Mouse (Mus musculus) splenic B cell, adult 2 months (primary cell): ENCODE measurements around the gene Stpg2.
"Not testable (repeated sequence)": the region's sequence is repeated elsewhere in the genome, so short reads cannot be mapped to it uniquely, and the experiment has no call there.

Source experiments
- DNase-seq: peaks from one replicate; pipeline ENCODE4 v3.0.0-alpha.2; 2011; ENCODE audit warnings: low read depth, low spot score
- H3K27me3 ChIP-seq: 2 replicates; pipeline ENCODE4 v1.6.1; 2012; ENCODE audit warnings: mild to moderate bottlenecking, low read length, moderate library complexity, mixed read lengths; ENCODE audit not compliant: control insufficient read depth, poor library complexity, insufficient read depth, severe bottlenecking
- H3K36me3 ChIP-seq: 2 replicates; pipeline ENCODE4 v1.6.1; 2012; ENCODE audit warnings: mild to moderate bottlenecking, low read length, moderate library complexity, mixed read lengths; ENCODE audit not compliant: control insufficient read depth, poor library complexity, insufficient read depth, severe bottlenecking

The Stpg2 gene

DNA sequence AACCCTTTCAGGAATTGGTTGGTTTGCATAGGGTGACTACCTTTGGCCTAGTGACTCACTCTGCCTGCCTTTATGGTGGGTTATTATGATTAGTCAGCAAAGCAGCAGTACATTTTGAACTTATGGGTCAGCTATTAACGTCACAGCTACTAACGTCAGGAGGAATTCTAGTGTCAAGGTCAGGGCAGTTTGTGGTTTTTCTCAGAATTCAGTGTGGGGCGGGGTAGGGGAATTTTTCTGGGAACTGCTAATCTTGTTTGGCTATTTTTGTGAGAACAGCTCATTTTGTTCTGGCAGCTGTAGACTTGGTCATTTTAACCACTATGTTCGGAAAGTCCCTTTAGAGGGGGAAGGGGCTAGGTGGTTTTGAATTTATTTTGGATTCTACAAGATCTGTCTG, 56.9 kb downstream of the Stpg2 start:
- not testable (repeated sequence) for H3K27me3 ChIP-seq, DNase-seq

DNA sequence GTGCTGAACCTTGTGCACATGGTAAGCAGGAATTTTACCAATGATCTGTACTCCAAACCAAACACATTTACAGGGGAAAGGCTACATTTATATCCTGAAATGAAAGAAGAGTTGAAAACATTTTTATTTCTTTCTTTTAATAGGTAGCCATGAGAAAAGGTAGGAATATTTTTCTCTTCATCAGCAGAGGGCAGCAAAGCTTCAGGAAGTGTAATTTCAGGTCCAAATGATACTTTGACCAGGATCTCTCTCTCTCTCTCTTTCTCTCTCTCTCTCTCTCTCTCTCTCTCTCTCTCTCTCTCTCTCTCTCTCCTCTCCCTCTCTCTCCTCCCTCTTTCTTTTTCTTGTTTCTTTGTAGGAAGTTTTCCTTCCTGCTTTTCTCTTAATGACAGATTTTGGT, 92.4 kb downstream of the Stpg2 start:
- peak; percentile 63 for DNase-seq
- no peaks in the 10 kb centered on the region for H3K36me3 ChIP-seq
- H3K27me3 ChIP-seq = no peaks in the 10 kb centered on the region

More for the DNA sequence above, 56.9 kb downstream of the Stpg2 start:
- H3K36me3 ChIP-seq = not testable (repeated sequence)

DNA sequence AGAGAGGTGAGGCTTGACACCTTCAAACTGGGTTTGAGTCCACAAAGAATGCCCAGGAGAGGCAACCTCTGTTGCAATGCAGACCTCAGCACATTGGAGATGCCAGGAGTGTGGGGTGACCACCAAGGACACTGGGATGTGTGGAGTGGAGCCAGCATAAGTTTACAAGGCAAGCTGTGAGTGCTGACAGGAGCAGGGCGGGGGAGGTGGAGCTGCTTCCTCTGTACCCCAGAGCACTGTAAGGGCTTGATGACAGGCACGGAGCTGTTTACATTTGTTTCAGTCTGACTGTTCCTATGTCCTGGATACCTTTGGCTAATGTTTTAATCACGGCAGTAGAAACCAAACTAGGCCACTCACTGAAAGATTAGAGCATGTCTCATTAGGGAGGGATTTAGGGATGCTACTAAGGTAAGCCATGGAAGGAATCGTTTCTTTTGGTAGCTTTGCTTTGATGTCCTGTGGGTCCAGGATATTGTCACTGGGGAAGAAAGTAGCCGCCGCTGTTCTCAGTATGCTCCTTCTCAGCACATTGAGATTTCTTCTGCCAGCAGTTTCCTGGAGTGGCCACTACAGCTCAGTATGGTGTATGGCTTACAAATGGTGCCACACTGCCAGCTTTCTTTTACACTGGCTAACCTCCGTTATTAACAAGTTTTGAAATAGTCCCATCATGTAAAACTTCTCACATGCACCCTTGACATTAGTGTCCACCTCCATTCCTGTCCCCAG, 102.8 kb downstream of the Stpg2 start:
- no peak for DNase-seq
- no peaks in the 10 kb centered on the region for H3K36me3 ChIP-seq
- H3K27me3 ChIP-seq = no peaks in the 10 kb centered on the region; the same call in 1 of the 2 replicates

DNA sequence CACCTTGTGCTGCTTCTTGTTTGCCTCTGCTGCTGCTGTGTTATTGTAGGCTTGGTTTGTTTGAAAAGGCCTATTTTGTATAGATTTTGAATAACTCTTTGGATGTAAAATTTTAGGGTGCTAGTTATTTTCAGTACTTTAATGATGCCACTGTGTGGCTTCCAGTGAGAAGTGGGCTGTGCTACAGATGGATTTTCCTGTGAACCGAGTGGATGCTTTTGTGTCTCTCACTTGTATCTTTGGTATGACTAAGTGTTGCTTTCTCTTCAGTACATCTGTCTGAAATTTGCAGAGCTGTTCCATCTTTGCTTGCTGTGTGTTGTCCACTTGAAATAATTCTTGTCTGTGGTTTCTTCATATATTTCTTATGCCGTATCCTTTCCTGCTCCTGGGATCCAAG, 106.2 kb downstream of the Stpg2 start:
- Histone ChIP-seq H3K27me3 (no peaks in the 10 kb centered on the region; the same call in 1 of the 2 replicates), H3K36me3 (no peaks in the 10 kb centered on the region)
- no peak for DNase-seq

DNA sequence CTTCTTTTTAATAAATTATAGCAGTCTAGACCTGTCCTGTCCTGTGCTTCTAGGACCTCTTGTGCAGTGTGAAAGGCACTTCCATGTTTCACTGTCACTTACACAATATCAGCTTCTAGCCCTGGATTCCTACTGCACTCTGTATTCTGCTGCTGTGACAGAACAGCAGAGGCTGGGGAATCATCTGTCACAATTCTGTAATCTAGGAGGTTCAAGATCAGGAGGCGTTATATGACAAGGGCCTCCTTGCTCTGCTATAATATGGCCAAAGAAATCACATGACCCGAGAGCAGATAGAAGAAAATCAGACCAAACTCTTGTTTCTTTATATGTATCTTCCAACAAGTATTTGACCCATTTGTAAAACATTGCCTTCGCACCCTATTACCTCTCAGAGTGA, 175.0 kb downstream of the Stpg2 start:
- Histone ChIP-seq H3K36me3 (no peaks in the 10 kb centered on the region), H3K27me3 (no peaks in the 10 kb centered on the region)
- DNase-seq = no peak

DNA sequence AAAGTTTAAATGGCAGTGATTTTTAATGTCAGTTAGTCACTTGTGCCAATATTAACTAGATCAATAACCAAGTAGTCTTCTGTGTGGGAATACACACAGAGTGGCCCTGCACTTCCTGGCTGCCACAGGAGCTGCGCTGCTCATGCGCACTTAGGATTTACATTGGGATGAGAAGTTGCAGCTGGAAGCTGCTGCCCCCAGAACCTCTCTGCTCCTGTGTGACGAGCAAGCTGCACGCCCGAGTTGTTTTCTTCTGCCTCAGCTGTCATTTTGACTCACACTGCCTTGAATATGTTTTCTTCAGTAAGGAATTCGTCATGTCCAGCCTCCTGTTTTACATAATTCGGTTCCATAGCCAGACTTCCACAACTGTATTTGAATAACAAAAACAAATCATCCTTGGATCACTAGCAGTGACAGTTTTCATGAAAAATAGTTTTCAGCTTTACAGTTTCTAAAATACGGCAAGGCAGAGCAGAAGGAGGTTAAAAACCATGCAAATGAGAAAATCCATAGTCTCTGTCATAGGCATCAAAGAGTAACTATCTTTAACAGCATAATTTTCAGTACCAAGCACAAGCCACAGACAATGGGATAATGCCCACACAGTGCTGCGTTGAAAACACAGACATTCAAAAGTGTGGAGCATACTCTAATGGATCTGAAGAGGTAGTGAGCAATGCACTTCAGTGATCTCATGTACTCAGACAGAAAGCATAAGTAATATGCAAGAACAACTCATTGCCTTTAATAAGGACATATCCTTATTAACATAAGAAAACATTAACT, 191.8 kb downstream of the Stpg2 start:
- DNase-seq = no peak
- no peaks in the 10 kb centered on the region; the same call in 1 of the 2 replicates for H3K27me3 ChIP-seq
- H3K36me3 ChIP-seq = no peaks in the 10 kb centered on the region

DNA sequence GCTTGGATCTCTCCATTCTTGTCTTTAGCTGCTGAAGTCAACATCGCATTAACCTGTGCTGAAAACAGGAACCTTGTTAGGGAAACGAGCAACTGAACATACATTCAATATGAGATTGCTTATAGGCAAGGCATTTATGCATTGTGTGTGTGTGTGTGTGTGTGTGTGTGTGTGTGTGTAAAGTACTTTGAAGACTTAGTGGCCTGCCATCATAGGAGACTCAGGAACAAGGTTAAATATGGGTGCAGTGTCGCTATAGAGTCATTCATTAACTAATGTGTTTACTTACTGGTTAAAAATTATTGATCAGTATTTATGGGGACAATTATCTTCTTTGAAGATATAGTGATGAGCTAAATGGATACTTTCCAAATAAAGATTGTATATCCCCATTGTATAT, 199.2 kb downstream of the Stpg2 start:
- Histone ChIP-seq H3K27me3 (no peaks in the 10 kb centered on the region), H3K36me3 (no peaks in the 10 kb centered on the region)
- DNase-seq = no peak

DNA sequence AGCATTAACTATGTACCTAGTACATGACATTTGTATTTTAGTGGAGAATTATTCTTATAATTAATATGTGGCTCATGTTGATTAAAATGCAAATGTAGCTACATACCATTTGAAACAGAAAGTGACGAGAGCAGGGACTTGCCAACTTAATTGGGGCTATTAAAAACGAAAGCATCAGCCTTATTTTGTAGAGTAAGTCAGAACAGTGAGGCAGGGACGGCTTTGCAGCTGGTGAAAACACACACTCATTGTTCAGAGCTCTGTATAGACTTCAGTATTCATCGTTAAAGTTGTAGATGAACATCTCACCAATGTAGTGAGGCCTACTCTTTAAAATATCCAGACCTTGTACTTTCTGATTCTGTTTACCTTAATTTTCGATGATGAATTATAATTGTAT, 213.6 kb downstream of the Stpg2 start:
- Histone ChIP-seq H3K27me3 (no peaks in the 10 kb centered on the region), H3K36me3 (no peaks in the 10 kb centered on the region)
- no peak for DNase-seq

DNA sequence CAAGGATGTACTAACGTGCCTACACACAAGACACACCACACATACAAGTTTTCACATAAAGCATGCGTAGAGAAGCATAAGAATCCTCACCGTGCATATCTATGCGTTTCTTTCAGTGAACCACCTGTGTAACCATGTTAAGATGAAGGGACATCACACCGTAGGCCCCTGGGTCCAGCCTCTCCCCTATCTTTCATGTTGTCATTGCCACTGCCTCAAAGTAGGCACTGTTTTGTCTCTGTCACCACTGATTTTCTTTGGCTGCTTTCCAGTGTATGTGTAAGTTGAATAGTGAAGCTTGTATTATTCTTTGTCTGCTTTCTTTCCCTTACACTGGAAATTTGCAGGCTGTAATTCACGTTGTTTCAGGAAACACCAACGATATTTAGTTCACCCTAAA, 236.7 kb downstream of the Stpg2 start:
- H3K36me3 ChIP-seq = no peaks in the 10 kb centered on the region
- DNase-seq = no peak

DNA sequence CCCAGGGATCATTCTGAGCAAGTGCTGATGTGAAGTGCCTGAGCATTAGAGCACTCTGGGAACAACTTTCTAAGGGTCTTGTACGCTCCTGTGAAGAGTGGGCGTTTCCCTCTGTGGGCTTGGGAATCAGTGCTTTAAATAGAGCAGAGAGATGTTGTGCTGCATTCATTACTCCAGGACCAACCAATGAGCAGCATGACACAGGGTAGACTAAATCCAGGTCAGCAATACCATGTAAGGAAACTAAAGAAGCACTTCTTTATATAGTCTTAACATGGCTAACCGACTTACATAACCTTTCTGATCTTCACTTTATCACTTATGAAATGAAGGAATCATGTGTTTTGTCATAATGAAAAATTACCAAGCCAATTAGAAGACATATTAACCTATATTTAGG, 290.4 kb downstream of the Stpg2 start:
- Histone ChIP-seq H3K36me3 (no peaks in the 10 kb centered on the region), H3K27me3 (no peaks in the 10 kb centered on the region)
- DNase-seq = no peak

More for the DNA sequence above, 236.7 kb downstream of the Stpg2 start:
- no peaks in the 10 kb centered on the region for H3K27me3 ChIP-seq

DNA sequence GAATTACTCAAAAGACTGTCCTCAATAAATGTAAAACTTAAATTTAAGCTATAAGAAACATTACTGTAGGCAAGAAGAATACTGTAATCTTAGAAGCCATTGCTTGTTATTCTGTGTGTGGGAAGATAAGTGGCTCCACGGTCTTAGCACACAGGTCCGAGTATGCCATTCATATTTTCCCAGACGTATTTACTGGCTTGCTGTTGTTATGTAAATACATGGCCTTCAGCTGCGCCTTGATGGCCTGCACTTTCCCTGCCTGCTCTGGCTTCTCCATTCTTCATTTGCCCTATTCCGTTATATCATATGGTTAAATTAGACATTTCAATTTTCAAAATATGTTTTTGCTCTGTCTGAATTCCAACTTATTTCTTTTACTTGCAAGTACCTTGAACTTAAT, 296.7 kb downstream of the Stpg2 start:
- H3K36me3 ChIP-seq = no peaks in the 10 kb centered on the region
- no peak for DNase-seq
- H3K27me3 ChIP-seq = no peaks in the 10 kb centered on the region

DNA sequence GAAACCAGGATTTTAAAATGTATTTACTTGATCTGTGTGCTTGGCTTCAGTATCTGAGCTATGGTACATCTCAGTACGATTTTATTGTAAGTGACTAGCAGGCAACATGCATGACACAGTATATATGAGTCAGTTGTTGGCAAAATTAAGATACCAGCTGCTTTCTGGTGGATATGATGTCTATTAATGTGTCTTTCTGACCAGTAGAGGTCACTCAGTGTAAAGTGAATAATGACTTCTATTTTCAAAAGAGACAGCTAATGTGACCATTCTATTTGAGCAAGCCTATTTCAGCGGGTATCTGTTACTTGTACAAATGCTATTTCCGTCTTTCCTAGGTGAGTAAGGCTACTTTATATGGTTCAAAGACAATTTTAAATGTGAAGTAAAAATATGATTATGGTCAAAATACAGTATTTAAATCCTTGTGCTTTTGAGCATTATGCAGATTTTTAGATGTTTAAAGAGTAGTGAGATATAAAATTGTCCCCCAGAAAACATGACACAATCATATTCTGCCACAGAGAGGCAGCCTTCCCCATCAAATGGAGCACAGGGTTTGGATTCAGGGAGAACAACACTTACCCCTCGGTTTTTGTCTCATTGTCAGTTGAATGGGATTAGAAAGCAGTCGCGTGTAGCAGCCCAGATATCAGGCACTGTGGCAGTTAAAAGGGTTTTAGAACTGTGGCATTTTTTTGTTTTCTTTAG, 303.9 kb downstream of the Stpg2 start:
- no peak for DNase-seq
- no peaks in the 10 kb centered on the region for H3K36me3 ChIP-seq
- no peaks in the 10 kb centered on the region for H3K27me3 ChIP-seq

DNA sequence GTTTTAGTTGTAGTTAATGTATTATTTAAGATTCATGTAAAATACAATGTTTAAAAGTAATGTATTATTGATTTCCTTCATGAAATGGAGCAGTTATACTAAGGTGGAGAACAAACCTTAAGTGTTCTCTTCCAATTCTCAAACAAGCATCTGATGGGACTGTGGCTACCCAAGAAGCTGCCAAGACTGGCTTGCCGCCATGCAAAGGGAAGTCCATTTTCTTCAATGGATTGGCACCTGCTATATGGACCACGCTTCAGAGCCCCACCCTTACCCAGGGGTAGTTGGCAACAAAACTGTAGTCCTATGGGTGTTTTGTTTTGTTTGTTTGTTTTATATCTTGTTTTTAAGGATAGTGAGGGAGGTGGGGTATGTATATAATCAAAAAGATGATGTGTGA, 373.0 kb downstream of the Stpg2 start:
- Histone ChIP-seq H3K36me3 (no peaks in the 10 kb centered on the region), H3K27me3 (no peaks in the 10 kb centered on the region)
- DNase-seq = no peak

DNA sequence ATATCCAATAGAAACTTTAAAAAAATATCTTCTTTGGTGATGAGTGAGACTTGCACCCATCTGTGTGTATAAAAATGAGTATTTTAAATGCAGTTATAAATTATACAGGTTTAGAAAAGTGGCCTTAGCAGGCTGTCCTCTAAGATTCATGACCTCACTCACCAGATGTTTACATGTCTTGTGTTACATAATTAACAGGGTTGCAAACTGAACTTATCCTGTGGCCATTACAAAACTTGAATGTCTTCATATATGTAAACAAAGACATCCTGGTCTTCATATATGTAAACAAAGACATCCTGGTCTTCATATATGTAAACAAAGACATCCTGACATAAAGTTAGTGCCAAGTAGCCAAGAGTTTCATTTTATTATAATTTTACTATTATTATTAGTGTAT, 375.8 kb downstream of the Stpg2 start:
- H3K27me3 ChIP-seq = no peaks in the 10 kb centered on the region
- no peaks in the 10 kb centered on the region for H3K36me3 ChIP-seq
- DNase-seq = no peak

DNA sequence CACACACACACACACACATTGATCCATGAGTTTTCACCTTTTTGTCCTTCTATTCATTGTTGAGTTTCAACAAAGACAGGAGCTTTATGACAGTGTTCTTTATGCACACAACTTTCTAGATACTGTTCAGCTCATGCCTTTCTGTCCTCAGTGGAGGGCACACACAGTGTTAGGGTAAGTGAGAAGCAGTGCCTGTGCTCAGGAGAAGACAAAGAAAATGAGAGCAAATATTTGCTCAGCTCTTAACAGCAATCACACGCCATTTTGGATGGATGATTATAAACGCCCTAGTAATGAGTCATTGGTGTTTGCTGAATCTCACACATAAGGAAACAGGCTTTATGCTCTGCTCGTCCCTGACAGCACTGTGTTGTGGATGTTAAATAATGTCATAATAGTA, 394.0 kb downstream of the Stpg2 start:
- Histone ChIP-seq H3K36me3 (no peaks in the 10 kb centered on the region), H3K27me3 (no peaks in the 10 kb centered on the region)
- no peak for DNase-seq
